Comparison of ENCODE assay signal across 8 mouse cellular contexts in the genomic region with DNA sequence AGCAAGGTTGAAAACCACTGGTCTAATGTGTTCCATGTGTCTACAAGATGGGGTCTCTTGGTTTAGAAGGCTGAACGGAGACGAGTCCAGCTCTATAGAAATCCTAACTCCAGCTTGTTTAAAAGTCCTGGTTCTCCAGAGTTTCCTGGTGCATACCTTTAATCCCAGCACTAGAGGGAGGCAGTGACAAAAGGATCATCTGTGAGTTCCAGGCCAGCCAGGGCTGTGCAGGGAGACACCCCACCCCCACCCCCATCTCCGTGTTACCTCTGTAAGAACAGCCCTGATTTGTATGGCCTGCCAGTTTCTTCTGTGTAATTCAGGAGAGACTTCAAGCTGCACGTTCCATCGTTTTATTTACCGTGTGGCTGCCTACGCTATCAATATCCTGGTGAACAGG. TPM values are rescaled to one million over a fixed set of nuclear protein-coding genes. Genes with fewer than 3 reads are reported as not detected.
A peak's percentile ranks its signal among the peaks of the same experiment; 100 is the strongest.
DNase-seq lines count a peak whose midpoint lies in the region; ATAC-seq and TF ChIP-seq lines count a peak whose summit lies in the region.

No protein-coding gene starts in this region.

- no peak overlapping the region for H3K4me2 ChIP-seq in embryonic facial prominence, embryonic 14.5 days (ENCODE audit: low read depth, low read length)
- H3K4me2 ChIP-seq in limb, embryonic 11.5 days (ENCODE audit: low read depth, severe bottlenecking) = no peak overlapping the region

- TF ChIP-seq POLR2A in testis, adult 2 months (IDR thresholded peaks at IDR 0.05; ENCODE audit: control insufficient read depth, low read depth, low read length) = no peak
- TF ChIP-seq POLR2A in thymus, adult 2 months (IDR thresholded peaks at IDR 0.05; ENCODE audit: control insufficient read depth, extremely low read depth, insufficient read depth, low read length, poor library complexity) = no peak

- H3K4me1 ChIP-seq in testis, adult 2 months (ENCODE audit: control insufficient read depth, insufficient read depth, low read length) = no peaks in the 10 kb centered on the region; the same call in none of the 2 replicates
- H3K4me1 ChIP-seq in embryonic facial prominence, embryonic 14.5 days (ENCODE audit: control insufficient read depth, insufficient read depth, low read length) = peaks cover 6% of the 10 kb centered on the region; the same call in 1 of the 2 replicates
- no peaks in the 10 kb centered on the region for H3K4me1 ChIP-seq in limb, embryonic 11.5 days (ENCODE audit: control insufficient read depth, insufficient read depth, low read length)
- no peaks in the 10 kb centered on the region for H3K4me1 ChIP-seq in thymus, adult 2 months (replicated peaks; ENCODE audit: control insufficient read depth, insufficient read depth, low read length)

- DNase-seq in testis, postnatal 14 days (ENCODE audit: low spot score) = no peak
- peak; percentile 78 for DNase-seq in embryonic facial prominence, embryonic 14.5 days (ENCODE audit: low spot score)
- DNase-seq in limb, embryonic 11.5 days (ENCODE audit: low spot score) = peak; percentile 46
- peak; percentile 27 for DNase-seq in neural tube, embryonic 10.5 days (ENCODE audit: extremely low spot score, low spot score)
- no peak for DNase-seq in ovary, adult 18-20 months (ENCODE audit: low spot score)
- DNase-seq in thymus, adult 2 months = no peak
- DNase-seq in ovary, postnatal 10 days (ENCODE audit: low spot score) = no peak

- no peak overlapping the region for H3K9ac ChIP-seq in embryonic facial prominence, embryonic 14.5 days (ENCODE audit: low read depth, low read length)
- no peak overlapping the region for H3K9ac ChIP-seq in limb, embryonic 11.5 days (ENCODE audit: low read length)

- ATAC-seq in embryonic facial prominence, embryonic 14.5 days (ENCODE audit: low read depth) = peak; percentile 79
- ATAC-seq in limb, embryonic 11.5 days (ENCODE audit: insufficient number of reproducible peaks, low FRiP score, low TSS enrichment, low read depth) = peak; percentile 79

- TF ChIP-seq CTCF in testis, adult 2 months (IDR thresholded peaks at IDR 0.05; ENCODE audit: control insufficient read depth, insufficient read depth, insufficient replicate concordance, low read depth, low read length) = peak; percentile 30; the same call in 1 of the 2 replicates
- TF ChIP-seq CTCF in thymus, adult 2 months (IDR thresholded peaks at IDR 0.05; ENCODE audit: borderline replicate concordance, control insufficient read depth, extremely low read depth, insufficient read depth, low read length, poor library complexity) = no peak

- no peak overlapping the region for H3K4me3 ChIP-seq in testis, adult 2 months (ENCODE audit: control insufficient read depth, low read depth, low read length)
- H3K4me3 ChIP-seq in embryonic facial prominence, embryonic 14.5 days (ENCODE audit: low read depth, low read length) = no peak overlapping the region
- H3K4me3 ChIP-seq in limb, embryonic 11.5 days (ENCODE audit: low read depth, low read length) = no peak overlapping the region
- no peak overlapping the region for H3K4me3 ChIP-seq in thymus, adult 2 months (ENCODE audit: control insufficient read depth, insufficient read depth, low read length)

- H3K27ac ChIP-seq in testis, adult 2 months (ENCODE audit: control insufficient read depth, insufficient read depth, low read depth, low read length) = no peak overlapping the region
- H3K27ac ChIP-seq in embryonic facial prominence, embryonic 14.5 days (replicated peaks; ENCODE audit: low read depth, low read length) = 0 out of 2 replicates have a peak overlapping the region, but pooled peaks have one; percentile 39
- no peak overlapping the region for H3K27ac ChIP-seq in limb, embryonic 11.5 days (replicated peaks; ENCODE audit: low read depth, low read length)
- H3K27ac ChIP-seq in thymus, adult 2 months (ENCODE audit: control insufficient read depth, insufficient read depth, low read length) = no peak overlapping the region

- H3K36me3 ChIP-seq in testis, adult 2 months (ENCODE audit: control insufficient read depth, insufficient read depth, low read length) = no peaks in the 10 kb centered on the region
- H3K36me3 ChIP-seq in embryonic facial prominence, embryonic 14.5 days (ENCODE audit: control insufficient read depth, insufficient read depth, low read length) = peaks cover 27% of the 10 kb centered on the region
- H3K36me3 ChIP-seq in limb, embryonic 11.5 days (ENCODE audit: control insufficient read depth, insufficient read depth, low read length) = peaks cover 4% of the 10 kb centered on the region; the same call in 1 of the 2 replicates
- peaks cover 18% of the 10 kb centered on the region; the same call in 1 of the 2 replicates for H3K36me3 ChIP-seq in thymus, adult 2 months (ENCODE audit: control insufficient read depth, insufficient read depth, low read length)

- H3K9me3 ChIP-seq in embryonic facial prominence, embryonic 14.5 days (ENCODE audit: control insufficient read depth, low read length) = no peaks in the 10 kb centered on the region
- H3K9me3 ChIP-seq in limb, embryonic 11.5 days (ENCODE audit: control insufficient read depth, low read length) = no peaks in the 10 kb centered on the region

- 45% methylated on average over 7 of the region's 7 CpGs for WGBS in embryonic facial prominence, embryonic 14.5 days
- 44% methylated on average over 7 of the region's 7 CpGs for WGBS in limb, embryonic 11.5 days
- 89% methylated on average over 7 of the region's 7 CpGs for WGBS in thymus, adult 2 months

- H3K27me3 ChIP-seq in testis, adult 2 months (ENCODE audit: control insufficient read depth, insufficient read depth, low read length) = no peaks in the 10 kb centered on the region
- no peaks in the 10 kb centered on the region for H3K27me3 ChIP-seq in embryonic facial prominence, embryonic 14.5 days (replicated peaks; ENCODE audit: control insufficient read depth, insufficient read depth, low read length)
- H3K27me3 ChIP-seq in limb, embryonic 11.5 days (ENCODE audit: control insufficient read depth, insufficient read depth, low read length) = no peaks in the 10 kb centered on the region
- H3K27me3 ChIP-seq in thymus, adult 2 months (ENCODE audit: control insufficient read depth, insufficient read depth, low read length) = no peaks in the 10 kb centered on the region

RNA-seq across cellular contexts. Expression of a gene that starts 8.7 kb away (rescaled TPM):
- 0.41 and 1.6 TPM in 2 replicates for polyA plus RNA-seq in testis, adult 2 months (2012; rRNA removed)
- 49.9 and 73.9 TPM in 2 replicates for polyA plus RNA-seq in embryonic facial prominence, embryonic 14.5 days (2014; fragmentation: Nextera tagmentation; extraction: Ambion mirVana)
- 9.9 and 10.4 TPM in 2 replicates for polyA plus RNA-seq in limb, embryonic 11.5 days (2014; fragmentation: Nextera tagmentation; extraction: Ambion mirVana)
- polyA plus RNA-seq in thymus, adult 2 months (2012; rRNA removed) = 0.58 and 0.89 TPM in 2 replicates

RNA-seq across cellular contexts. Expression of a gene that starts 49.1 kb away (rescaled TPM):
- polyA plus RNA-seq in testis, adult 2 months (2012; rRNA removed) = 2.2 and 2.3 TPM in 2 replicates
- 6.2 and 7.0 TPM in 2 replicates for polyA plus RNA-seq in embryonic facial prominence, embryonic 14.5 days (2014; fragmentation: Nextera tagmentation; extraction: Ambion mirVana)
- polyA plus RNA-seq in limb, embryonic 11.5 days (2014; fragmentation: Nextera tagmentation; extraction: Ambion mirVana) = 0.11 and 0.16 TPM in 2 replicates
- 2.5 and 2.7 TPM in 2 replicates for polyA plus RNA-seq in thymus, adult 2 months (2012; rRNA removed)

Comparison
In these comparisons a context has a peak if more than half of its experiments do, and no peak if none do; other contexts are left out.
1. DNase-seq: peak in embryonic facial prominence, embryonic 14.5 days (single experiment), limb, embryonic 11.5 days (single experiment) and neural tube, embryonic 10.5 days (single experiment); none in testis, postnatal 14 days (single experiment), ovary, adult 18-20 months (single experiment), thymus, adult 2 months (single experiment) and ovary, postnatal 10 days (single experiment).